Mouse (Mus musculus): ENCODE results near the gene Ccdc63. TPM values are rescaled to one million over a fixed set of nuclear protein-coding genes. Genes with fewer than 3 reads are reported as not detected.

The Ccdc63 gene
- polyA plus RNA-seq, 1 experiment = 0.17 TPM

DNA sequence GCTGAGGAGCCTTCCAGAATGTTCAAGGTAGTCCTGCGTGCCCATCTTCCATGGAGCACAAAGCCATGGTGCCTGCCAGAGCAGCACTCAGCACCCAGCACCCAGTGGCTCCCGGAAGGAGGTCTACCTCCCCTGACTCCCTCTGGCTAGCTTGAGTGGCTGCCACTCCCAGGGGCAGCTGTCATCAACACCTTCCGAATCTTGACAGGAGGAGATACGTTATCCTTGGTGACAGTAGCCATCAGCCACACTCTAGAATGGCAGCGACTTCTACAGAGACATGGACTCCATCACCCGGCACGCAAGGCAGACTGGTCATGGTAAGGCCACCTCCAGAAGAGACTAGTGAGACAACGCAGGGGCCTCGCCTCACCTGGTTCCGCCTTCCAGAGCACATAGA is 46.2 kb downstream of the Ccdc63 start:
- H3K4me1 ChIP-seq (ENCODE audit: control insufficient read depth, insufficient read depth, low read length) = no peaks in the 10 kb centered on the region
- H3K4me3 ChIP-seq (ENCODE audit: insufficient read depth, low read length) = no peak overlapping the region
- H3K27ac ChIP-seq (ENCODE audit: insufficient read depth, low read length) = no peak overlapping the region
- no peak for TF ChIP-seq CTCF (IDR thresholded peaks at IDR 0.05; ENCODE audit: extremely low read depth, insufficient read depth, low read length)
- no peak for TF ChIP-seq POLR2A (IDR thresholded peaks at IDR 0.05; ENCODE audit: extremely low read depth, insufficient read depth, low read length)

DNA sequence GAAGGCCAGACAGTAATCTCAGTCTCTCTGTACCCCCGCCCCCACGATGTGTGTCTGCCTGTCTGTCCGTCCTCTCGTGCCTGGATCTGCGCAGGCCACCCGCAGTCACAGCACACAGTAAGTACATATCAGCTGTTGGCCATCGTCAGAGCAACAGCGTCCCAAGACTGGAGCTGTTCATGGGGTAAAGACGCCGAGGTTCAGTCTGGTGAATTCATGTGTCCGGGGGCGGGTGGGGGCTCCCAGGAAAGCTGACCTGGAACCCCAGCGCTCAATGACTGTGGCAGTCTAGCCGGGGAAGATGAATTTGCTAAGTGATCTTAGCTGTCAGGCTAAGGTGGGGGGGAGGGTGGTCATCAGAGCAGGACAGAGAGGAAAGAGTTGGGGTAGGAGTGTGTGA is 46.9 kb downstream of the Ccdc63 start:
- Histone ChIP-seq H3K4me1 (ENCODE audit: control insufficient read depth, insufficient read depth, low read length) (no peaks in the 10 kb centered on the region), H3K4me3 (ENCODE audit: insufficient read depth, low read length) (no peak overlapping the region)
- TF ChIP-seq POLR2A (IDR thresholded peaks at IDR 0.05; ENCODE audit: extremely low read depth, insufficient read depth, low read length) (no peak), CTCF (IDR thresholded peaks at IDR 0.05; ENCODE audit: extremely low read depth, insufficient read depth, low read length) (no peak)

GRCm38 (mm10) chr5:122092794-122093193 is 47.8 kb downstream of the Ccdc63 start:
- Histone ChIP-seq H3K27ac (ENCODE audit: insufficient read depth, low read length) (no peak overlapping the region), H3K4me3 (ENCODE audit: insufficient read depth, low read length) (no peak overlapping the region), H3K4me1 (ENCODE audit: control insufficient read depth, insufficient read depth, low read length) (no peaks in the 10 kb centered on the region)
- no peak for TF ChIP-seq CTCF (IDR thresholded peaks at IDR 0.05; ENCODE audit: extremely low read depth, insufficient read depth, low read length)
- no peak for TF ChIP-seq POLR2A (IDR thresholded peaks at IDR 0.05; ENCODE audit: extremely low read depth, insufficient read depth, low read length)

More for the DNA sequence above, 46.9 kb downstream of the Ccdc63 start:
- H3K27ac ChIP-seq (ENCODE audit: insufficient read depth, low read length) = no peak overlapping the region

GRCm38 (mm10) chr5:122091070-122091469 is 49.6 kb downstream of the Ccdc63 start:
- Histone ChIP-seq H3K4me1 (ENCODE audit: control insufficient read depth, insufficient read depth, low read length) (no peaks in the 10 kb centered on the region), H3K4me3 (ENCODE audit: insufficient read depth, low read length) (no peak overlapping the region), H3K27ac (ENCODE audit: insufficient read depth, low read length) (no peak overlapping the region)
- TF ChIP-seq CTCF (IDR thresholded peaks at IDR 0.05; ENCODE audit: extremely low read depth, insufficient read depth, low read length) (peak; percentile 65), POLR2A (IDR thresholded peaks at IDR 0.05; ENCODE audit: extremely low read depth, insufficient read depth, low read length) (no peak)

DNA sequence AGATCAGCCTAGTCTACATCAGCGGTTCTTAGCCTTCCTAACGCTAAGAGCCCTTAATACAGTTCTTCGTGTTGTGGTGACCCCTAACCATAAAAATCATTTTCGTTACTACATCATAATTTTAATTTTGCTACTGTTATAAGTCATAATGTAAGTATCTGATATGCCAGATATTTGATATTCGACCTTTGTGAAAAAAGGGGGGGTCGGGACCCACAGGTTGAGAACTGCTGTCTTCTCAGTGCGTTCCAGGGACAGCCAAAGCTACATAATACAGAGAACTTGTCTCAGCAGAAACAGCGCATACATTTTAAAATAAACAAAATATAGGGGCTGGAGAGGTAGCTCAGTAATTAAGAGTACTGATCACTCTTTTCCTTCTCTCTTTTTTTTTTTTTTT is 51.0 kb downstream of the Ccdc63 start:
- TF ChIP-seq CTCF (IDR thresholded peaks at IDR 0.05; ENCODE audit: extremely low read depth, insufficient read depth, low read length) (no peak), POLR2A (IDR thresholded peaks at IDR 0.05; ENCODE audit: extremely low read depth, insufficient read depth, low read length) (no peak)
- Histone ChIP-seq H3K4me1 (ENCODE audit: control insufficient read depth, insufficient read depth, low read length) (no peaks in the 10 kb centered on the region), H3K4me3 (ENCODE audit: insufficient read depth, low read length) (no peak overlapping the region), H3K27ac (ENCODE audit: insufficient read depth, low read length) (no peak overlapping the region)

- no peaks in the 10 kb centered on the region for H3K4me1 ChIP-seq (ENCODE audit: control insufficient read depth, insufficient read depth, low read length)
- TF ChIP-seq POLR2A (IDR thresholded peaks at IDR 0.05; ENCODE audit: extremely low read depth, insufficient read depth, low read length) (no peak), CTCF (IDR thresholded peaks at IDR 0.05; ENCODE audit: extremely low read depth, insufficient read depth, low read length) (peak; percentile 98)
Observed at GRCm38 (mm10) chr5:122088917-122089316, 51.7 kb downstream of the Ccdc63 start.

DNA sequence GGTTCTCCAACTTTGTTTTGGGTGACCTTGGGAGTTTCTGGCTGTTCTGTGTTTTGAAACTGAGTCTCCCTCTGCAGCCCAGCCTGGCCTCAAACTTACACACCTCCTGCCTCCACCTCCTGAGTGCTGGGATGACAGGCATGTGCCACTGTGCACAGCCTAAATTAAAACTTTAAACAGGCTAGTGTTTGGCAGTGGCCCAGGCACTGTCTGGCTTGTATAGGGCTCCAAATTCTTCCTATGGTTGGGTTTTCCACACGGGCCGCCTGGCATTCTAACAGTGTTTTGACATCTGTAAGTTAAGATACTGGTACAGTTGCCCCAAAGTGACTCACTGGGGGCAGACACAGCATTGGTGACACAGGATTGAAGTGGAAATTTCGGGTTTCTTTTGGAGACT is 54.5 kb downstream of the Ccdc63 start:
- H3K4me3 ChIP-seq (ENCODE audit: insufficient read depth, low read length) = no peak overlapping the region
- no peaks in the 10 kb centered on the region for H3K4me1 ChIP-seq (ENCODE audit: control insufficient read depth, insufficient read depth, low read length)
- H3K27ac ChIP-seq (ENCODE audit: insufficient read depth, low read length) = no peak overlapping the region
- TF ChIP-seq POLR2A (IDR thresholded peaks at IDR 0.05; ENCODE audit: extremely low read depth, insufficient read depth, low read length) = no peak
- TF ChIP-seq CTCF (IDR thresholded peaks at IDR 0.05; ENCODE audit: extremely low read depth, insufficient read depth, low read length) = no peak

More at GRCm38 (mm10) chr5:122088917-122089316, 51.7 kb downstream of the Ccdc63 start:
- Histone ChIP-seq H3K4me3 (ENCODE audit: insufficient read depth, low read length) (no peak overlapping the region), H3K27ac (ENCODE audit: insufficient read depth, low read length) (no peak overlapping the region)

DNA sequence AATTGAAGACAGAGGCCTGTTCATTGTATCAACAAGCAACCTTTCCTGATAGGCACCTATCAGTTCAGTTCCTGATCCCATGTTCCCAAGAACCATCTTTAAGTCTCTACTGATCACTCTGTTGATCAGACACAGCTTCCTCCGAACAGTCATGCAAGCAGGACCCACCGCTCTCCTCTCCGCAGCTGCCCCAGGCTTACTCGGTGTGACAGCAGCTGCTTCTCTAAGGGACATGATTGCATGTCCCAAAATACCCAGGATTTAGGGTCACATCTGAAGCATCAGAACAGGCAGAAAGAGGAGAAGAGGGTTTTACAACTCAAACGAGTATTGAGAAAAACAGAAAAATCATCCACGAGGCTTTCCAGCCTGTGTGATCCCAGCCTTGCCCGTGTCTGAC is 55.3 kb downstream of the Ccdc63 start:
- Histone ChIP-seq H3K4me3 (ENCODE audit: insufficient read depth, low read length) (no peak overlapping the region), H3K4me1 (ENCODE audit: control insufficient read depth, insufficient read depth, low read length) (no peaks in the 10 kb centered on the region), H3K27ac (ENCODE audit: insufficient read depth, low read length) (no peak overlapping the region)
- TF ChIP-seq CTCF (IDR thresholded peaks at IDR 0.05; ENCODE audit: extremely low read depth, insufficient read depth, low read length) = no peak
- TF ChIP-seq POLR2A (IDR thresholded peaks at IDR 0.05; ENCODE audit: extremely low read depth, insufficient read depth, low read length) = no peak

DNA sequence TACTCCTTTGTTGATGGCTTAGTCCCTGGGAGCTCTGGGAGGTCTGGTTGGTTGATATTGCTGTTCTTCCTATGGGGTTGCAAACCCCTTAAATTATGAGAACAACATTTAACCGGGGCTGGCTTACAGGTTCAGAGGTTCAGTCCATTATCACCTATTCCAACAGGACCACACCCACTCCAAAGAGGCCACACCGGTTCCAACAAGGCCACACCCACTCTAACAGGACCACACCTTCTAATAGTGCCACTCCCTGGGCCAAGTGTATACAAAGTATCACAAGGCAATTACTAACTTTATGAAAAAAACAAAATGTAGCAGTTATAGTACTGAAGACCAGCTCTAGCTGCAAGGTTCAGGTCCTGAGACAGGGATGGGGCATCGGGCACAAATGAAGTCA is 56.2 kb downstream of the Ccdc63 start:
- Histone ChIP-seq H3K27ac (ENCODE audit: insufficient read depth, low read length) (no peak overlapping the region), H3K4me3 (ENCODE audit: insufficient read depth, low read length) (no peak overlapping the region), H3K4me1 (ENCODE audit: control insufficient read depth, insufficient read depth, low read length) (no peaks in the 10 kb centered on the region)
- TF ChIP-seq CTCF (IDR thresholded peaks at IDR 0.05; ENCODE audit: extremely low read depth, insufficient read depth, low read length) = no peak
- no peak for TF ChIP-seq POLR2A (IDR thresholded peaks at IDR 0.05; ENCODE audit: extremely low read depth, insufficient read depth, low read length)

GRCm38 (mm10) chr5:122083282-122083681 is 57.3 kb downstream of the Ccdc63 start:
- Histone ChIP-seq H3K27ac (ENCODE audit: insufficient read depth, low read length) (no peak overlapping the region), H3K4me1 (ENCODE audit: control insufficient read depth, insufficient read depth, low read length) (no peaks in the 10 kb centered on the region), H3K4me3 (ENCODE audit: insufficient read depth, low read length) (no peak overlapping the region)
- TF ChIP-seq CTCF (IDR thresholded peaks at IDR 0.05; ENCODE audit: extremely low read depth, insufficient read depth, low read length) (no peak), POLR2A (IDR thresholded peaks at IDR 0.05; ENCODE audit: extremely low read depth, insufficient read depth, low read length) (no peak)
